Mouse (Mus musculus): ENCODE measurements around the gene Ppie.
"Not testable (repeated sequence)": the region's sequence is repeated elsewhere in the genome, so short reads cannot be mapped to it uniquely, and the experiment has no call there.

Gene Ppie

GRCm38 (mm10) chr4:123139513-123140154 is at the start of gene Ppie:
TSS of gene Ppie (minus strand) at chr4:123139951.
- peak; percentile 73 for DNase-seq

GRCm38 (mm10) chr4:123184816-123185215 is 45.1 kb upstream of the Ppie start:
- DNase-seq: no peak

GRCm38 (mm10) chr4:123183239-123184056 is 43.7 kb upstream of the Ppie start:
- DNase-seq: peak; percentile 45

GRCm38 (mm10) chr4:123182328-123183238 is 42.8 kb upstream of the Ppie start, which contains the start of gene Hpcal4:
TSS of gene Hpcal4 (plus strand) at chr4:123183227.
- DNase-seq: peak; percentile 7

- no peak for DNase-seq
Observed at GRCm38 (mm10) chr4:123171811-123172210, 32.1 kb upstream of the Ppie start.

- no peak for DNase-seq
Observed at GRCm38 (mm10) chr4:123164157-123164556, 24.4 kb upstream of the Ppie start.

GRCm38 (mm10) chr4:123162305-123162917 is 22.7 kb upstream of the Ppie start:
- DNase-seq: no peak

GRCm38 (mm10) chr4:123161251-123161650 is 21.5 kb upstream of the Ppie start:
- not testable (repeated sequence) for DNase-seq

GRCm38 (mm10) chr4:123160571-123160970 is 20.8 kb upstream of the Ppie start:
- no peak for DNase-seq

- no peak for DNase-seq
Observed at GRCm38 (mm10) chr4:123155840-123156239, 16.1 kb upstream of the Ppie start.

GRCm38 (mm10) chr4:123155427-123155826 is 15.7 kb upstream of the Ppie start:
- no peak for DNase-seq

- DNase-seq: peak; percentile 10
Observed at GRCm38 (mm10) chr4:123155004-123155403, 15.3 kb upstream of the Ppie start.

- no peak for DNase-seq
Observed at GRCm38 (mm10) chr4:123152976-123153375, 13.2 kb upstream of the Ppie start.

GRCm38 (mm10) chr4:123152003-123152402 is 12.3 kb upstream of the Ppie start:
- no peak for DNase-seq

- DNase-seq: peak; percentile 23
Observed at GRCm38 (mm10) chr4:123147446-123148150, 7.8 kb upstream of the Ppie start.

GRCm38 (mm10) chr4:123137551-123137950 is 2.2 kb downstream of the Ppie start:
- no peak for DNase-seq

- no peak for DNase-seq
Observed at GRCm38 (mm10) chr4:123127051-123127450, 12.7 kb downstream of the Ppie start.

- no peak for DNase-seq
Observed at GRCm38 (mm10) chr4:123126626-123127025, 13.1 kb downstream of the Ppie start.

- no peak for DNase-seq
Observed at GRCm38 (mm10) chr4:123121286-123121685, 18.5 kb downstream of the Ppie start.

GRCm38 (mm10) chr4:123116640-123117039 is 23.1 kb downstream of the Ppie start:
- DNase-seq: not testable (repeated sequence)

- DNase-seq: no peak
Observed at GRCm38 (mm10) chr4:123116011-123116410, 23.7 kb downstream of the Ppie start, which contains the start of gene Oxct2b. TSS of gene Oxct2b (plus strand) at chr4:123116266.

GRCm38 (mm10) chr4:123114651-123115050 is 25.1 kb downstream of the Ppie start:
- DNase-seq: not testable (repeated sequence)

All from thymus, postnatal 14 days (tissue).